Mouse (Mus musculus) right cerebral cortex, adult 2 months (tissue): ENCODE data around the gene Ppp1r15b.

ENCODE experiments used
- DNase-seq, 2 experiments: peaks; one replicate each; pipeline ENCODE4 v3.0.0; 2021 to 2022; ENCODE audit warnings: low spot score in 2 of 2

Ppp1r15b gene

GRCm38 (mm10) chr1:133121246-133121645, 9.7 kb upstream of the Ppp1r15b start:
- no peak for DNase-seq

- no peak for DNase-seq
These were observed 6.8 kb upstream of the Ppp1r15b start for GRCm38 (mm10) chr1:133124137-133124536.

GRCm38 (mm10) chr1:133125640-133126364, 5.1 kb upstream of the Ppp1r15b start:
- DNase-seq = no peak

GRCm38 (mm10) chr1:133126365-133126740, 4.6 kb upstream of the Ppp1r15b start:
- no peak for DNase-seq

GRCm38 (mm10) chr1:133127328-133127727, 3.6 kb upstream of the Ppp1r15b start:
- DNase-seq = no peak

- DNase-seq = peak in 1 of 2 experiments; percentile 10
These were observed 1.3 kb upstream of the Ppp1r15b start for GRCm38 (mm10) chr1:133129471-133130221.

- no peak for DNase-seq
These were observed 590 bp downstream of the Ppp1r15b start for GRCm38 (mm10) chr1:133131561-133131905.

GRCm38 (mm10) chr1:133131936-133132335, 993 bp downstream of the Ppp1r15b start:
- peak in 1 of 2 experiments; percentile 23 for DNase-seq

GRCm38 (mm10) chr1:133132388-133133326, 1.7 kb downstream of the Ppp1r15b start:
- DNase-seq = no peak

- peak in 1 of 2 experiments; percentile 14 for DNase-seq
These were observed 2.5 kb downstream of the Ppp1r15b start for GRCm38 (mm10) chr1:133133425-133133824.

GRCm38 (mm10) chr1:133134071-133134470, 3.1 kb downstream of the Ppp1r15b start:
- no peak for DNase-seq

GRCm38 (mm10) chr1:133134881-133135280, 3.9 kb downstream of the Ppp1r15b start:
- DNase-seq = no peak

GRCm38 (mm10) chr1:133135808-133136207, 4.9 kb downstream of the Ppp1r15b start:
- DNase-seq = no peak

- DNase-seq = no peak
These were observed 7.5 kb downstream of the Ppp1r15b start for GRCm38 (mm10) chr1:133138401-133138800.

- peak; percentile 59 to 65 for DNase-seq
These were observed 15.4 kb downstream of the Ppp1r15b start for GRCm38 (mm10) chr1:133146014-133147009.

GRCm38 (mm10) chr1:133147324-133147723, 16.4 kb downstream of the Ppp1r15b start:
- no peak for DNase-seq

- DNase-seq = no peak
These were observed 17.2 kb downstream of the Ppp1r15b start for GRCm38 (mm10) chr1:133148122-133148521.

GRCm38 (mm10) chr1:133150556-133150955, 19.6 kb downstream of the Ppp1r15b start:
- no peak for DNase-seq

GRCm38 (mm10) chr1:133152213-133152612, 21.3 kb downstream of the Ppp1r15b start:
- DNase-seq = no peak

- DNase-seq = no peak
These were observed 24.3 kb downstream of the Ppp1r15b start for GRCm38 (mm10) chr1:133155270-133155669.

- DNase-seq = peak; percentile 64 to 71
These were observed 28.2 kb downstream of the Ppp1r15b start for GRCm38 (mm10) chr1:133159128-133159564.
